Mouse (Mus musculus): ENCODE measurements at regions not wholly inside any gene's neighbourhood (a gene's known extent, or its start where the extent isn't known, plus 50 kb on each side); places are given as distances from the start of the nearest gene placed in this dataset.

- DNase-seq (ENCODE audit: extremely low spot score in 1 of 2, low spot score in 1 of 2): peak; percentile 50 to 84
These were observed 127.1 kb upstream of the Sash1 start for GRCm38 (mm10) chr10:9012829-9013548.

GRCm38 (mm10) chr10:9011906-9012305, 126.0 kb upstream of the Sash1 start:
- no peak for DNase-seq (ENCODE audit: extremely low spot score in 1 of 2, low spot score in 1 of 2)

DNA sequence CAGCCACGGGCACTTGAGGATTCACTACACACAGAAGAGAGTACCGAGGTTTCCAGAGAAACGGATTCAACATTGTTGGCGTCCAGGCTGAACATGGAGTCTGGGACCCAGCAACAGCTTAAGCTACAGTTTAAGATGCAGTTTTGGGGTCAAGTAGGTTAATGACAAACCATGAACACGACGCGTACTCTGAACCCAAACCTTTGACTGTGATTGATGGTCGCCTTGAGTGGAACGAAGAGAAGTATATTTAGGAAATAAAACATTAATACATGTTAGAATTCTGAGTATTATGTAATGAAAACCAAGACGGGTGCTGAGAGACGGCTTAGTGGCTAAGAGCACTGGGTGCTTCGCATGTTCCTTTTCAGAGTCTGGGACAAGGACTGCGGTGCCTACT, 124.3 kb upstream of the Sash1 start:
- DNase-seq (ENCODE audit: extremely low spot score in 1 of 2, low spot score in 1 of 2): no peak

- peak in 1 of 2 experiments; percentile 23 for DNase-seq (ENCODE audit: extremely low spot score in 1 of 2, low spot score in 1 of 2)
These were observed 119.5 kb upstream of the Sash1 start for GRCm38 (mm10) chr10:9005140-9005909.

- DNase-seq (ENCODE audit: extremely low spot score in 1 of 2, low spot score in 1 of 2): no peak
These were observed 116.4 kb upstream of the Sash1 start for GRCm38 (mm10) chr10:9002261-9002660.

DNA sequence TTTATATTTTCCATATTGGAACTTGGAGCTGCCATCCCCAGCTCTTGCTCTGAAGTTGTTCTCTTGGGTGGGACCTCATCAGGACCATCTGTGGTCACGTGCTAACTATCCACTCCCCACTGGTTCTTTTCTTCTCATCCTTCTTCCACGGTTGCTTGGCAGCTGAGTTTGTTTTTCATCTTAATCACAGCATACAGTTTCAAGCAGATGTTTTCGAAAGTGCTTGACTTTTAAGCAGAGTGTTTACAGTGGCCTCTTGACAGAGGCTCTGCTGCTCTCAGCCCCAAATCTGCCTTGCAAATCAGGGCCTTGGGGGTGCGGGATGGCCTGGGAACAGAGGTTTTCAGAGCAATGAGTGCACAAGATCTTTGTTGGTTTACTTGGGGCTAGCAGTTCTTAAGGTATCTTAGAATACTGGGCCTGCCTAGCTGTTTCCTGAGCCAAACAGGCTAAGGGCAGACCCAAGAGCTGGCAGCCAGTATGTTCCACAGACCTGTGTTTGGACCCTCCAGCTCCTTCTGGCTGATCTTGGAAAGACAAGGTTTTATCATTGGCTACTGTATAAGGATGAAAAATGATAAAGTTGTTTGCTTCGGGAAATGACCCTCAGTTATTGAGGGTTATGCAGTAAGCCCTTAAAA, 113.0 kb upstream of the Sash1 start:
- DNase-seq (ENCODE audit: extremely low spot score in 1 of 2, low spot score in 1 of 2): no peak

GRCm38 (mm10) chr10:8998356-8998755, 112.5 kb upstream of the Sash1 start:
- no peak for DNase-seq (ENCODE audit: extremely low spot score in 1 of 2, low spot score in 1 of 2)

GRCm38 (mm10) chr10:8995097-8995496, 109.2 kb upstream of the Sash1 start:
- DNase-seq (ENCODE audit: extremely low spot score in 1 of 2, low spot score in 1 of 2): no peak

GRCm38 (mm10) chr10:8986339-8986738, 100.5 kb upstream of the Sash1 start:
- DNase-seq (ENCODE audit: extremely low spot score in 1 of 2, low spot score in 1 of 2): no peak

DNA sequence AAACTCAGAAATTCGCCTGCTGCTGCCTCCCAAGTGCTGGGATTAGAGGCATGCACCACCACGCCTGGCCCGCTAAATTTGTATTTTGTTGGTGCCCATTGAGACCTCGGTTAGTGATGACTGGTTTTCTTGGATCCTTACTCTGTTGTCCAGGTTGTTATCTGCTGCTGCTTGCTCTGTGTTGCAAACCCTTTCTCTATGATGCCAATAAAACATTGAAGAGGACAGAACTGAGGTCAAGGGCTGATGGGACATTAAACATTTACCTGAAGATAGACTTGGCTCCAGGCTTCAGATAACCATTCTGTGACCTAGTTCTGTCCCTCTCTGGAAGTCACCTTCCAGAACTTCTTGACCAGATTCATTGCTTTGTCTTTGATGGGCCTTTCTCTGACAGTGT, 97.5 kb upstream of the Sash1 start:
- no peak for DNase-seq (ENCODE audit: extremely low spot score in 1 of 2, low spot score in 1 of 2)

GRCm38 (mm10) chr10:8980568-8980967, 94.7 kb upstream of the Sash1 start:
- DNase-seq (ENCODE audit: extremely low spot score in 1 of 2, low spot score in 1 of 2): no peak

DNA sequence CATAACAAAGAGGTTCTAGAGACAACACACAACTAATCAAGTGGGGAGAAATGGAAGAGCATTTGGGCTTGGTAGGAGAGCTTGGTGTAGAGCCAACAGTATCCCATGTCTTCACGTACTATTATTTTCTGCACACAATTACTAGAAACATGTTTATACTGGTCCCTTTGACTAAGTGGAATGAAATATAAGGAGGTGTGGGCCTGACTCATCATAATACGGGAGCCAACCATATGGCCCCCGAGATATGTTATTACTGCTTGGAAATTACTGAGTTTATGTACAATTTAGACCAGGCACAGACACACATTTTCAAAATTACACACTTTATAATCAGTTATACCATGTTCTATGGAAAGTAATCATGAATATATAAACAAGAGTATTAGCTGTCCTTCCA, 92.7 kb upstream of the Sash1 start:
- no peak for DNase-seq (ENCODE audit: extremely low spot score in 1 of 2, low spot score in 1 of 2)

DNA sequence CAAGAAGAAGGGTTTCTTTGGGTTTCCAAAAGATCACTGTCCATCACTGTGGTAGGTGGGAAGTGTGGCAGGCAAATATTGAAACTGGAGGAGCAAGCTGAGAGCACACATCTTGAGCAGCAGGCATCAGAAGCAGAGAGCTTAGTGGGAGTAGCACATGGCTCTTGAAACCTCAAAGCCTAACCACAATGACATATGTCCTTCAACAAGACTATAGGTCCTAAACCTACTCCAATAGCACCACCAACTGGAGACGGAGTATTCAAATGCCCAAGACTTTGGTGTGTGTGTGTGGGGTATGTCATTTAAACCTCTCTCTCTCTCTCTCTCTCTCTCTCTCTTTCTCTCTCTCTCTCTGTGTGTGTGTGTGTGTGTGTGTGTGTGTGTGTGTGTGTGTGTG, 88.1 kb upstream of the Sash1 start:
- DNase-seq (ENCODE audit: extremely low spot score in 1 of 2, low spot score in 1 of 2): no peak

DNA sequence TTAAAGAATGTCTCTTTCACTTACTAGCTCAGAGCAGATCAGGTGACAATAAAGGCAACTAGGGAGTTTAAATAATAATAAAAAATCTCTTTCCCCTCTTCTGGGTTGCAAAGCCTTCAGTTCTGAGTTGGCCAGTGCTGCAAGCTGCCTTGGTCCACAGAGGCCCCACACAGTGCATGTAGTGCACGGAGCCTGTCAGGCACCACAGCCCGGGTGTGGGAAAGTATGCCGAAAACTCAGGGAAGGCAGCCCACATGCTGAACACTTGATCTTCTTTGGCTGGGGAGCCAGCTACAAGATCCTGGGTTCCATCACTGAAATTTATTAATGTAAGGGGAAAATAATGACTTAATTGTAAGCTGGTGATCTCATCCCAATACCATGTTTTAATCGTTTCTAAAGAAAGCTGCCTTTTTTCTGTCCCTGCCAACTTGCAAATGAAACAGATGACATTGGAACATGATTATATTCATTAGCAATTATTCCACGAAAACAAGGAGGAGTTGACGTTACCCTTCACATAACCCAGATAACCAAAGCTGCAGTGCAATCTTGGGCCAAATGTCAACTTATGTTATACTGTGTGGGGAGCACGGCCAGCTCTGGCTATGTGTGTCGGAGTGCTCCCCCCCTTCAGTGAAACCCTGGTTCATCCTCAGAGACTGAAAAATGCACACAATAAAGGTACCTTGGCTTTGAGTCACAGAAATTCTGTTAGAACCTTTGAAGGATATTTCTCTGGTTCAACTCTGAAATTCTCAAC, 87.1 kb upstream of the Sash1 start:
- no peak for DNase-seq (ENCODE audit: extremely low spot score in 1 of 2, low spot score in 1 of 2)

GRCm38 (mm10) chr10:8970807-8971206, 84.9 kb upstream of the Sash1 start:
- no peak for DNase-seq (ENCODE audit: extremely low spot score in 1 of 2, low spot score in 1 of 2)

DNA sequence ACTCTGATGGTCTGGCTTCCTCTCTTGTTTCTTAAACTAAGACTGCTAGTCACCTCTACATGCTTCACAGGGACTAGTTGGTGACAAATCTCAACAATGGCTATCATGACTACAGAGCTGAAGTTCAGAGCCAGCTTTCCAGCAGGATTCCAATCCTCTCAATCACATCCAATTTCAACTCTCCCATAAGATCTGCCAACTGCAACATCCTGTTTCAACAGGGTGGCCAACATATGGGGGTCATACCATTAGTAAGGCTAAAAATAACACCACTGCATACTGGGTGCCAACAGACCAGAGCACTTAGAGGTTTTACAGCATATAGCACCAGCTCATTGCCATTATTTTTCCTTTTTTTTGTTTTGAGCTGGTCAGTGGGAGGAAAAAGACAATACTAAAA, 83.7 kb upstream of the Sash1 start:
- no peak for DNase-seq (ENCODE audit: extremely low spot score in 1 of 2, low spot score in 1 of 2)

- DNase-seq (ENCODE audit: extremely low spot score in 1 of 2, low spot score in 1 of 2): no peak
These were observed 83.1 kb upstream of the Sash1 start for GRCm38 (mm10) chr10:8969016-8969415.

- no peak for DNase-seq (ENCODE audit: extremely low spot score in 1 of 2, low spot score in 1 of 2)
These were observed 82.5 kb upstream of the Sash1 start for GRCm38 (mm10) chr10:8968276-8968923.

- DNase-seq (ENCODE audit: extremely low spot score in 1 of 2, low spot score in 1 of 2): no peak
These were observed 77.1 kb upstream of the Sash1 start for GRCm38 (mm10) chr10:8962921-8963320.

GRCm38 (mm10) chr10:8960964-8961675, 75.2 kb upstream of the Sash1 start:
- DNase-seq (ENCODE audit: extremely low spot score in 1 of 2, low spot score in 1 of 2): no peak
